Mouse (Mus musculus) naive thymus-derived CD4-positive, alpha-beta T cell, adult 2 months (primary cell): ENCODE measurements around the gene Tgm7.

ENCODE experiments used
- DNase-seq: peaks from one replicate; pipeline ENCODE4 v3.0.0-alpha.2; 2011; ENCODE audit warnings: low read depth

Tgm7 gene

GRCm38 (mm10) chr2:121071871-121072270, 37.7 kb downstream of the Tgm7 start:
- DNase-seq, result no peak

- DNase-seq, result no peak
Measured at GRCm38 (mm10) chr2:121069506-121069905, 40.1 kb downstream of the Tgm7 start.

GRCm38 (mm10) chr2:121067116-121067515, 42.5 kb downstream of the Tgm7 start:
- DNase-seq, result no peak

- no peak for DNase-seq
Measured at GRCm38 (mm10) chr2:121061315-121061714, 48.3 kb downstream of the Tgm7 start.

- DNase-seq, result no peak
Measured at GRCm38 (mm10) chr2:121057997-121058396, 51.6 kb downstream of the Tgm7 start.

GRCm38 (mm10) chr2:121055915-121056314, 53.7 kb downstream of the Tgm7 start:
- DNase-seq, result no peak

GRCm38 (mm10) chr2:121054060-121054459, 55.5 kb downstream of the Tgm7 start:
- no peak for DNase-seq

GRCm38 (mm10) chr2:121052176-121052575, 57.4 kb downstream of the Tgm7 start:
- no peak for DNase-seq

GRCm38 (mm10) chr2:121045653-121046052, 63.9 kb downstream of the Tgm7 start:
- DNase-seq, result no peak
